Mouse (Mus musculus) heart, postnatal 0 days (tissue): ENCODE measurements around the gene Ccl9. TPM values are rescaled to one million over a fixed set of nuclear protein-coding genes. Genes with fewer than 3 reads are reported as not detected.

Experiments
- ATAC-seq: fragments of 200-750 bp; cut with Nextera tagmentation; 2 replicates; pipeline ENCODE4 v1.8.0; 2017; ENCODE audit warnings: low read depth, moderate number of reproducible peaks, moderate library complexity; ENCODE audit not compliant: insufficient read depth
- DNase-seq: peaks from one replicate; pipeline ENCODE4 v3.0.0-alpha.2; 2016; ENCODE audit warnings: low spot score
- H3K27ac ChIP-seq: fragments of 300-500 bp; sonication (generic); 2 replicates; pipeline ENCODE4 v1.5.1; 2014; ENCODE audit warnings: low read depth, mild to moderate bottlenecking
- H3K27me3 ChIP-seq: fragments of 300-500 bp; sonication (generic); 2 replicates; pipeline ENCODE4 v1.6.1; 2014; ENCODE audit warnings: low read length, mixed read lengths; ENCODE audit not compliant: control insufficient read depth, insufficient read depth
- H3K36me3 ChIP-seq: fragments of 300-500 bp; sonication (generic); replicated peaks from 2 replicates; pipeline ENCODE4 v1.6.1; 2014; ENCODE audit warnings: low read length, mixed read lengths; ENCODE audit not compliant: control insufficient read depth, insufficient read depth
- H3K4me1 ChIP-seq: fragments of 300-500 bp; sonication (generic); 2 replicates; pipeline ENCODE4 v1.6.1; 2014; ENCODE audit warnings: antibody characterized with exemption; ENCODE audit not compliant: control insufficient read depth, insufficient read depth
- H3K4me2 ChIP-seq: fragments of 300-500 bp; sonication (generic); 2 replicates; pipeline ENCODE4 v1.6.1; 2014; ENCODE audit warnings: low read depth, mild to moderate bottlenecking, low read length, moderate library complexity
- H3K4me3 ChIP-seq: fragments of 300-500 bp; sonication (generic); 2 replicates; pipeline ENCODE4 v1.5.1; 2014; ENCODE audit warnings: low read depth, low read length
- H3K9ac ChIP-seq: fragments of 300-500 bp; sonication (generic); replicated peaks from 2 replicates; pipeline ENCODE4 v1.6.1; 2014; ENCODE audit warnings: low read depth, low read length, mixed read lengths
- H3K9me3 ChIP-seq: fragments of 300-500 bp; sonication (generic); replicated peaks from 2 replicates; pipeline ENCODE4 v1.6.1; 2016; ENCODE audit warnings: low read length; ENCODE audit not compliant: control insufficient read depth
- CTCF ChIP-seq: IDR thresholded peaks from 2 replicates; pipeline ENCODE4 v1.5.1; 2016; ENCODE audit warnings: antibody characterized with exemption, control low read depth, low read depth
- EP300 ChIP-seq: IDR thresholded peaks from 2 replicates; pipeline ENCODE4 v1.6.1; 2016; ENCODE audit warnings: antibody characterized with exemption, low read depth
- WGBS: fragments of 180-500 bp; shearing (Covaris S2); extraction: QIAGEN DNeasy Blood & Tissue Kit; methylation state at CpG from one replicate; pipeline ENCODE4 v1.1.7; 2014; 5-methylcytosine and 5-hydroxymethylcytosine counted together
- polyA plus RNA-seq: library from polyadenylated mRNA; unstranded; fragments of >200 nt; fragmentation: Nextera tagmentation; extraction: Ambion mirVana; gene quantifications from 2 replicates; pipeline ENCODE4 v1.2.1, GENCODE M21; 2015
- total RNA-seq: library from RNA; depleted of rRNA; stranded (reverse); fragments of >200 nt; gene quantifications from 2 replicates; pipeline ENCODE4 v1.2.3, GENCODE M21; 2014; ENCODE audit warnings: low replicate concordance

Ccl9 gene
- total and polyA plus RNA-seq, 2 experiments from 2014 or later: 2.2 to 8.6 TPM

DNA sequence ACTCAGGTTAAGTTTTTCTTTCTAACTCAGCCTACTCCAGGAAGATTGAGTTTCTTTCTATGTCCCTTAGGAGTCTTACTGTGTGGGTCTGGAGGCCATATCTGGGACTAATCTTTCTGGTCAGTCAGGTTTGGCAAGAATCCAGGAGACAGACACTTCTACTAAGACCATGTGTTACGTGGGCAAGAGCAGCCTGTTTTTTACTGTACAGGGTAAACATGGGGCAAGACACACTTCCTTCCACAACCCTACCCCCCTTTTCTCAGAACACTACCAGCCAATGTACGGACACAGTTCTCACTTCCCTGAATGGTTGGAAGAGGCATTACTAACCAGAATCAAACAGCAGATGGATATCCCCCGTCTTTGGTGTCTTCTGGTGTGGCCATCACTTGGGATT lies 34.2 kb downstream of the Ccl9 start:
- 59% methylated on average over 3 of the region's 3 CpGs for WGBS
- DNase-seq: no peak
- no peaks in the 10 kb centered on the region for H3K9me3 ChIP-seq
- no peak overlapping the region for H3K4me2 ChIP-seq
- H3K27me3 ChIP-seq: no peaks in the 10 kb centered on the region
- H3K9ac ChIP-seq: no peak overlapping the region
- H3K4me3 ChIP-seq: no peak overlapping the region
- TF ChIP-seq EP300: no peak
- TF ChIP-seq CTCF: no peak
- no peaks in the 10 kb centered on the region for H3K36me3 ChIP-seq
- no peak for ATAC-seq
- H3K4me1 ChIP-seq: no peaks in the 10 kb centered on the region
- no peak overlapping the region for H3K27ac ChIP-seq

DNA sequence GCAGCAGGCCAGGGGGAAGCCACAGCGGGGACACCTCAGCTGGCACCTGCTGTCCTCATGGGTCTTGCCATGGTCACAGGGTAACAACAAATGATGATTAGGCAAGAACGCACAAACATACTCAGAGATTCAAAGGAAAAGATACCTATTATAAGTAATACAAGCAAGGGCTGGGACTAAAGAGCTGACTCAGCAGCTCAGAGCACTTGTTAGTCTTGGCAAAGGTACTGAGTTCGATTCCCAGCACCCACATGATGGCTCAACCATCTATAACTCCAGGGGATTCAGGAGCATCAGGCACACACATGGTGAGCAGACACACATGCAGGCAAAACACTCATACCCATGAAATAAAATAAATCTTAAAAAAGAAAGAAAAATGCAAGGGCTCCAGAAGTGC lies 37.0 kb downstream of the Ccl9 start:
- H3K9me3 ChIP-seq: no peaks in the 10 kb centered on the region
- no peaks in the 10 kb centered on the region for H3K36me3 ChIP-seq
- WGBS: 83% methylated on average over 3 of the region's 3 CpGs
- no peak overlapping the region for H3K4me2 ChIP-seq
- H3K9ac ChIP-seq: no peak overlapping the region
- no peak overlapping the region for H3K4me3 ChIP-seq
- DNase-seq (no peak), ATAC-seq (no peak)
- H3K4me1 ChIP-seq: no peaks in the 10 kb centered on the region
- TF ChIP-seq EP300: no peak
- no peak for TF ChIP-seq CTCF
- no peaks in the 10 kb centered on the region for H3K27me3 ChIP-seq
- H3K27ac ChIP-seq: no peak overlapping the region

- WGBS: 85% methylated on average over 2 of the region's 2 CpGs
- H3K9me3 ChIP-seq: no peaks in the 10 kb centered on the region
- no peak overlapping the region for H3K9ac ChIP-seq
- H3K4me1 ChIP-seq: no peaks in the 10 kb centered on the region
- H3K4me3 ChIP-seq: no peak overlapping the region
- H3K36me3 ChIP-seq: no peaks in the 10 kb centered on the region
- DNase-seq (no peak), ATAC-seq (no peak)
- no peak overlapping the region for H3K4me2 ChIP-seq
- TF ChIP-seq EP300: no peak
- no peak for TF ChIP-seq CTCF
- no peaks in the 10 kb centered on the region for H3K27me3 ChIP-seq
- H3K27ac ChIP-seq: no peak overlapping the region
Measured at GRCm38 (mm10) chr11:83540931-83541330, 37.5 kb downstream of the Ccl9 start.

DNA sequence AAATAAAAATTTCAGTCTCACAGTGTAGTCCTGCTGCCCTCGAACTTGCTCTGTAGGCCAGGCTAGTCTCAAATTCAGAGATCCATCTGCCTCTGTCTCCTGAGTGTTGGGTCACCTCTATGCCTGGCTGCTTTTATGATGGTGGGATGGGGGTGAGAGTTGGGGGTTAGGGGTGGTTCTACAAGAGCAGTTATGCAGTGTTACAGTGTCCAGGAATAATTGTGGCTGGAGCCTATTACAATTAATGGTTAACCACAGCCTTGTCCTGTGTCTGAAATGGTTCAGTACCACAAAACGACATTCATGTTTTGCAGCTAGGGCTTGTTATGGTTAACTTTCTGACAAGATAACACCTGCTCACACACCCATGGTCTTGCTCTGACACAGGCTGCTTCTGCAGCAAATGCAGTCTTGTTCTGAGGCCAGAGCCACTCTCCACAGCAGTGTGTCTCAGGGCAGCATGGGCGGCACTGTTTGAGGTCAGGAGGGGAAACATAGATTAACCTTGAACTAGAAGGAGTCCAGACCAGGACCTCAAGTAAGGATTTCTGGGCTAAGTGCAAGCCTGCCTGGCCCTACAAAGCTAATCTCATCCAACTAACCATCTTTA lies 39.6 kb downstream of the Ccl9 start:
- H3K9ac ChIP-seq: no peak overlapping the region
- H3K4me2 ChIP-seq: no peak overlapping the region
- H3K9me3 ChIP-seq: no peaks in the 10 kb centered on the region
- peaks cover 6% of the 10 kb centered on the region; the same call in 1 of the 2 replicates for H3K4me1 ChIP-seq
- TF ChIP-seq EP300 (no peak), CTCF (no peak)
- ATAC-seq: no peak
- 68% methylated on average over 3 of the region's 3 CpGs for WGBS
- no peak overlapping the region for H3K4me3 ChIP-seq
- H3K27ac ChIP-seq: no peak overlapping the region
- DNase-seq: no peak
- H3K27me3 ChIP-seq: no peaks in the 10 kb centered on the region
- H3K36me3 ChIP-seq: no peaks in the 10 kb centered on the region

DNA sequence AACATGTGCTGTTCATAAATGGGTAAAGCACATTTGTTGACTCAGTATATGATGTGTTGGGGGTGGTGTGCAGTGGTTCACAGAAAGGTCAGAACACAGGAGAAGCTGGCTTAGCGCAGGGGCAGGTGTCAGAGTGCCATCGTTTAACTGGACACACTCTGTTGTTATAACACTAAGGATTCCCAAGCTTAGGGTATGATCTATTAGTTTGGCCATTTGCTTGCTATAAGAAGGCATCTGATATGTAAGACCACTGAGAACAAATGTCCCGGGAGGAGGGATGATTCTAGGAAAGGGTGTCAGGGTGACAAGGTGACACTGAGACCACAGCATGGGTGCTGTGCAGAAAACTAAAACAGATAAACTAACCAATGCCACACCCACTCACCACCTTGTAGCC lies 41.6 kb downstream of the Ccl9 start:
- TF ChIP-seq EP300 (no peak), CTCF (no peak)
- DNase-seq (no peak), ATAC-seq (no peak)
- Histone ChIP-seq H3K9me3 (no peaks in the 10 kb centered on the region), H3K4me3 (no peak overlapping the region), H3K9ac (no peak overlapping the region), H3K27me3 (no peaks in the 10 kb centered on the region), H3K36me3 (no peaks in the 10 kb centered on the region), H3K4me2 (no peak overlapping the region), H3K27ac (no peak overlapping the region), H3K4me1 (peaks cover 6% of the 10 kb centered on the region; the same call in 1 of the 2 replicates)
- 79% methylated on average over 3 of the region's 3 CpGs for WGBS
